In the genomic region with DNA sequence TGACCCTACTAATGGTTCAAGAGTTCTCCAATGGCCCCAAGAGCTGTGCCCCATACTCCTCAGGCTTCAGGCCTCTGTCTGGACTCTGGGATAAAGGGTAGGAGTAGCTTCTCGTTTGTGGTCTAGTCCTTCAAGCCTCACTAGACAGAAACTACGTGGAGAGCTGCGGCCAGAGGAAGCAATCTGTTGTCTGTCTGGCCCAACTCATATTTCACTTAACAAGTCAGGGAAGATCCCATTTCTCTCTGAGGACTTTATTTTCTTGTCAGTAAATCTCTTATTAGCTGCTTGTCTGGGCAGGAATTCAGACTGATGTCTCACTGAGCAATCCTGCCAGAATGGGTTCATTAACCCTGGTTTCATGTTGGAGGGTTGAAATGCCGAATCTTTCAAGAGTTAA, we compare ENCODE assay signal across 25 mouse cellular contexts.
DNase-seq lines count a peak whose midpoint lies in the region; ATAC-seq and TF ChIP-seq lines count a peak whose summit lies in the region.
"Had no signal": no experiment of that assay in that cellular context is flagged by ENCODE, and none has a peak within 500 bp of the region (broad histone marks: within the 10 kb centered on the region; RNA-seq: fewer than 3 reads in every experiment).

No protein-coding gene starts in this region.

- no peak overlapping the region for H3K27ac ChIP-seq in kidney, embryonic 14.5 days (ENCODE audit: low read depth, low read length)
- no peak overlapping the region for H3K27ac ChIP-seq in kidney, postnatal 0 days
- H3K27ac ChIP-seq in lung, embryonic 14.5 days (ENCODE audit: low read depth), result no peak overlapping the region
- H3K27ac ChIP-seq: embryonic facial prominence, embryonic 10.5 days; embryonic facial prominence, embryonic 12.5 days; forebrain, embryonic 13.5 days had no signal

- 35% methylated on average over 4 of the region's 4 CpGs for WGBS in kidney, embryonic 14.5 days
- WGBS in kidney, postnatal 0 days, result 43% methylated on average over 4 of the region's 4 CpGs
- 43% methylated on average over 4 of the region's 4 CpGs for WGBS in lung, embryonic 14.5 days

- no peak for TF ChIP-seq CTCF in kidney, postnatal 0 days (IDR thresholded peaks at IDR 0.05; ENCODE audit: low read depth)
- TF ChIP-seq CTCF in lung, embryonic 14.5 days (IDR thresholded peaks at IDR 0.05; ENCODE audit: low read depth), result no peak

- no peak overlapping the region for H3K4me2 ChIP-seq in kidney, embryonic 14.5 days (replicated peaks; ENCODE audit: low read depth, low read length)
- no peak overlapping the region for H3K4me2 ChIP-seq in kidney, postnatal 0 days (ENCODE audit: low read length)
- no peak overlapping the region for H3K4me2 ChIP-seq in lung, embryonic 14.5 days
- H3K4me2 ChIP-seq: embryonic facial prominence, embryonic 12.5 days; forebrain, embryonic 13.5 days had no signal

- ATAC-seq in kidney, embryonic 14.5 days (ENCODE audit: low FRiP score, low TSS enrichment), result peak; percentile 64; the same call in 1 of the 2 replicates
- no peak for ATAC-seq in kidney, postnatal 0 days (replicated peaks; ENCODE audit: low FRiP score, low read depth)
- ATAC-seq in lung, embryonic 14.5 days (ENCODE audit: insufficient read depth), result no peak
- ATAC-seq: activated CD4-positive, CD25-positive, alpha-beta regulatory T cell, adult 4 months; CD4-positive, CD25-positive, alpha-beta regulatory T cell, adult 4 months; forebrain, embryonic 13.5 days; Patski had no signal

- H3K27me3 ChIP-seq in kidney, embryonic 14.5 days (ENCODE audit: control insufficient read depth, insufficient read depth, low read length), result no peaks in the 10 kb centered on the region
- no peaks in the 10 kb centered on the region for H3K27me3 ChIP-seq in kidney, postnatal 0 days (ENCODE audit: insufficient read depth, low read length)
- H3K27me3 ChIP-seq in lung, embryonic 14.5 days (ENCODE audit: insufficient read depth, low read length), result no peaks in the 10 kb centered on the region
- H3K27me3 ChIP-seq: CH12.LX; embryonic facial prominence, embryonic 12.5 days; forebrain, embryonic 13.5 days had no signal

- no peak overlapping the region for H3K9ac ChIP-seq in kidney, embryonic 14.5 days (ENCODE audit: low read depth, low read length)
- H3K9ac ChIP-seq in kidney, postnatal 0 days (ENCODE audit: low read depth, low read length), result no peak overlapping the region
- H3K9ac ChIP-seq in lung, embryonic 14.5 days, result no peak overlapping the region
- H3K9ac ChIP-seq: embryonic facial prominence, embryonic 12.5 days; forebrain, embryonic 13.5 days had no signal

- H3K4me3 ChIP-seq in kidney, embryonic 14.5 days (ENCODE audit: low read length), result no peak overlapping the region
- no peak overlapping the region for H3K4me3 ChIP-seq in kidney, postnatal 0 days (replicated peaks; ENCODE audit: low read depth, low read length)
- no peak overlapping the region for H3K4me3 ChIP-seq in lung, embryonic 14.5 days (ENCODE audit: low read depth, low read length)
- H3K4me3 ChIP-seq: embryonic facial prominence, embryonic 10.5 days; embryonic facial prominence, embryonic 12.5 days; forebrain, embryonic 13.5 days had no signal

- DNase-seq in kidney, postnatal 25 days, result no peak
- peak; percentile 64 for DNase-seq in kidney, postnatal 0 days (ENCODE audit: low spot score)
- DNase-seq in kidney, adult 11 months, result no peak
- peak; percentile 51 for DNase-seq in lung, embryonic 14.5 days
- DNase-seq in lung, postnatal 4 days, result no peak
- DNase-seq in lung, postnatal 10 days, result peak; percentile 6
- DNase-seq in lung, postnatal 14 days, result no peak
- DNase-seq: adrenal gland, adult 8-10 months; adrenal gland, postnatal 14 days; adrenal gland, postnatal 36 days; B cell, adult 2 months; cerebellum, adult 11-12 months; cerebellum, adult 2 months; cerebellum, adult 9-10 months; cerebellum, postnatal 10 days; cerebellum, postnatal 25 days had no signal

- no peaks in the 10 kb centered on the region for H3K9me3 ChIP-seq in kidney, embryonic 14.5 days (ENCODE audit: control insufficient read depth, low read length)
- no peaks in the 10 kb centered on the region for H3K9me3 ChIP-seq in kidney, postnatal 0 days (replicated peaks; ENCODE audit: low read length)
- H3K9me3 ChIP-seq in lung, embryonic 14.5 days (ENCODE audit: low read depth, low read length), result no peaks in the 10 kb centered on the region
- H3K9me3 ChIP-seq: embryonic facial prominence, embryonic 10.5 days; embryonic facial prominence, embryonic 12.5 days; forebrain, embryonic 13.5 days; G1E had no signal

- no peaks in the 10 kb centered on the region for H3K4me1 ChIP-seq in kidney, embryonic 14.5 days (ENCODE audit: control insufficient read depth, insufficient read depth, low read length)
- no peaks in the 10 kb centered on the region for H3K4me1 ChIP-seq in kidney, postnatal 0 days (replicated peaks; ENCODE audit: insufficient read depth, low read length)
- H3K4me1 ChIP-seq in lung, embryonic 14.5 days (ENCODE audit: insufficient read depth), result no peaks in the 10 kb centered on the region
- H3K4me1 ChIP-seq: embryonic facial prominence, embryonic 10.5 days; embryonic facial prominence, embryonic 12.5 days; forebrain, embryonic 13.5 days had no signal

- no peaks in the 10 kb centered on the region for H3K36me3 ChIP-seq in kidney, embryonic 14.5 days (ENCODE audit: control insufficient read depth, insufficient read depth, low read length)
- no peaks in the 10 kb centered on the region for H3K36me3 ChIP-seq in kidney, postnatal 0 days (ENCODE audit: insufficient read depth, low read length)
- H3K36me3 ChIP-seq in lung, embryonic 14.5 days (ENCODE audit: insufficient read depth), result no peaks in the 10 kb centered on the region
- H3K36me3 ChIP-seq: embryonic facial prominence, embryonic 10.5 days; embryonic facial prominence, embryonic 12.5 days; G1E had no signal

Comparison
In these comparisons a context has a peak if more than half of its experiments do, and no peak if none do; other contexts are left out.
1. DNase-seq: peak in kidney, postnatal 0 days (single experiment), lung, embryonic 14.5 days (single experiment) and lung, postnatal 10 days (single experiment); none in kidney, postnatal 25 days (0 of 2), kidney, adult 11 months (single experiment), lung, postnatal 4 days (0 of 2) and lung, postnatal 14 days (single experiment).